In genomic region chr6:141041781-141042625, GRCm38 (mm10) we compare ENCODE assay signal across 9 mouse cellular contexts.
DNase-seq lines count a peak whose midpoint lies in the region; ATAC-seq lines count a peak whose summit lies in the region.
"Had no signal": no experiment of that assay in that cellular context is flagged by ENCODE, and none has a peak within 500 bp of the region (broad histone marks: within the 10 kb centered on the region; RNA-seq: fewer than 3 reads in every experiment).

No protein-coding gene starts in this region.

- H3K4me3 ChIP-seq in forebrain, embryonic 12.5 days (replicated peaks) = no peak overlapping the region
- H3K4me3 ChIP-seq: erythroblast, embryonic 14.5 days had no signal

- intact Hi-C loops in heart, postnatal 36 days (cut with DNase I) = loop anchor here (5.0 kb wide), 1 partner anchor 205 kb away; the partner anchor contains the start of gene Pde3a
- intact Hi-C loops in left cerebral cortex, postnatal 14 days (cut with DNase I) = no loop called here

- 81% methylated on average over 16 of the region's 16 CpGs for WGBS in forebrain, embryonic 12.5 days

- peak; percentile 18 for DNase-seq in embryo, embryonic 10 days (ENCODE audit: low spot score)
- DNase-seq in embryo, embryonic 10.5 days (ENCODE audit: low spot score) = no peak
- DNase-seq in brain, adult 2 months (ENCODE audit: low read depth, low spot score) = peak; percentile 9
- peak; percentile 32 to 57 for DNase-seq in heart, postnatal 36 days
- DNase-seq in lung, postnatal 14 days = peak; percentile 48
- no peak for DNase-seq in left cerebral cortex, postnatal 14 days (ENCODE audit: low spot score in 2 of 2)
- DNase-seq in spleen, adult 12 weeks (ENCODE audit: low spot score) = no peak

- ATAC-seq in forebrain, embryonic 12.5 days (ENCODE audit: low FRiP score) = no peak

- H3K9ac ChIP-seq in forebrain, embryonic 12.5 days = no peak overlapping the region

- H3K36me3 ChIP-seq in forebrain, embryonic 12.5 days (replicated peaks) = no peaks in the 10 kb centered on the region

- no peaks in the 10 kb centered on the region for H3K27me3 ChIP-seq in forebrain, embryonic 12.5 days

- H3K4me1 ChIP-seq in forebrain, embryonic 12.5 days = peaks cover 4% of the 10 kb centered on the region; the same call in 1 of the 2 replicates

- no peak overlapping the region for H3K27ac ChIP-seq in forebrain, embryonic 12.5 days

- no peak overlapping the region for H3K4me2 ChIP-seq in forebrain, embryonic 12.5 days

- no peaks in the 10 kb centered on the region for H3K9me3 ChIP-seq in forebrain, embryonic 12.5 days

Comparison
In these comparisons a context has a peak if more than half of its experiments do, and no peak if none do; other contexts are left out.
1. DNase-seq: peak in embryo, embryonic 10 days (single experiment), brain, adult 2 months (single experiment), heart, postnatal 36 days (2 of 2) and lung, postnatal 14 days (single experiment); none in embryo, embryonic 10.5 days (single experiment), left cerebral cortex, postnatal 14 days (0 of 2) and spleen, adult 12 weeks (single experiment).